Mouse (Mus musculus) thymus, postnatal 14 days (tissue): ENCODE measurements around the gene Cep128.
"Not testable (repeated sequence)": the region's sequence is repeated elsewhere in the genome, so short reads cannot be mapped to it uniquely, and the experiment has no call there.

Experiments
- DNase-seq: peaks from one replicate; pipeline ENCODE4 v3.0.0; 2021

Gene Cep128

GRCm38 (mm10) chr12:91384281-91385017, at the start of gene Cep128, which contains the start of gene Tshr:
Gene Cep128, minus strand, starts transcription at chr12:91384409.
Gene Tshr, plus strand, starts transcription at chr12:91384563.
- peak; percentile 93 for DNase-seq

GRCm38 (mm10) chr12:91427129-91427528, 42.9 kb upstream of the Cep128 start:
- DNase-seq, result no peak

- no peak for DNase-seq
Measured at GRCm38 (mm10) chr12:91426499-91426898, 42.3 kb upstream of the Cep128 start.

GRCm38 (mm10) chr12:91423125-91423820, 39.1 kb upstream of the Cep128 start:
- peak; percentile 58 for DNase-seq

GRCm38 (mm10) chr12:91421272-91421671, 37.1 kb upstream of the Cep128 start:
- no peak for DNase-seq

GRCm38 (mm10) chr12:91418791-91419190, 34.6 kb upstream of the Cep128 start:
- DNase-seq, result peak; percentile 74

GRCm38 (mm10) chr12:91416828-91417227, 32.6 kb upstream of the Cep128 start:
- no peak for DNase-seq

GRCm38 (mm10) chr12:91415112-91415511, 30.9 kb upstream of the Cep128 start:
- no peak for DNase-seq

- no peak for DNase-seq
Measured at GRCm38 (mm10) chr12:91412461-91413182, 28.4 kb upstream of the Cep128 start.

- no peak for DNase-seq
Measured at GRCm38 (mm10) chr12:91410306-91410705, 26.1 kb upstream of the Cep128 start.

- DNase-seq, result no peak
Measured at GRCm38 (mm10) chr12:91401049-91401352, 16.8 kb upstream of the Cep128 start.

- DNase-seq, result peak; percentile 44
Measured at GRCm38 (mm10) chr12:91400232-91401048, 16.2 kb upstream of the Cep128 start.

- DNase-seq, result no peak
Measured at GRCm38 (mm10) chr12:91383516-91384264, 519 bp downstream of the Cep128 start.

GRCm38 (mm10) chr12:91369173-91369572, 15.0 kb downstream of the Cep128 start:
- no peak for DNase-seq

GRCm38 (mm10) chr12:91353783-91354182, 30.4 kb downstream of the Cep128 start:
- DNase-seq, result no peak

- DNase-seq, result not testable (repeated sequence)
Measured at GRCm38 (mm10) chr12:91338656-91339055, 45.6 kb downstream of the Cep128 start.

- no peak for DNase-seq
Measured at GRCm38 (mm10) chr12:91327527-91327926, 56.7 kb downstream of the Cep128 start.

- DNase-seq, result peak; percentile 14
Measured at GRCm38 (mm10) chr12:91326104-91326503, 58.1 kb downstream of the Cep128 start.

- no peak for DNase-seq
Measured at GRCm38 (mm10) chr12:91315026-91315425, 69.2 kb downstream of the Cep128 start.

GRCm38 (mm10) chr12:91313974-91314587, 70.1 kb downstream of the Cep128 start:
- no peak for DNase-seq

GRCm38 (mm10) chr12:91312591-91312990, 71.6 kb downstream of the Cep128 start:
- no peak for DNase-seq

- no peak for DNase-seq
Measured at GRCm38 (mm10) chr12:91307733-91308132, 76.5 kb downstream of the Cep128 start.
